Mouse (Mus musculus): ENCODE results near the gene Disc1.

GRCm38 (mm10) chr8:125242921-125243320 lies 188.9 kb downstream of the Disc1 start:
- TF ChIP-seq CTCF (IDR thresholded peaks at IDR 0.05; ENCODE audit: low read depth) (no peak), EP300 (IDR thresholded peaks at IDR 0.05; ENCODE audit: low read depth) (no peak)

All from liver, postnatal 0 days (tissue).